Mouse (Mus musculus) ES-E14 (cell line): ENCODE measurements around the gene Tnrc6c.

Experiments
- CHD2 ChIP-seq: IDR thresholded peaks from 2 replicates; pipeline ENCODE4 v1.6.1; 2014; ENCODE audit warnings: mild to moderate bottlenecking, low read depth, low read length, inconsistent platforms
- HCFC1 ChIP-seq: IDR thresholded peaks from 2 replicates; pipeline ENCODE4 v1.6.1; 2012; ENCODE audit warnings: low read length, inconsistent platforms, borderline replicate concordance; ENCODE audit not compliant: insufficient read depth
- MAFK ChIP-seq: IDR thresholded peaks from 2 replicates; pipeline ENCODE4 v1.6.1; 2014; ENCODE audit warnings: mild to moderate bottlenecking, low read depth, low read length, inconsistent platforms; ENCODE audit not compliant: insufficient read depth
- ZNF384 ChIP-seq: IDR thresholded peaks from 2 replicates; pipeline ENCODE4 v1.6.1; 2012; ENCODE audit warnings: low read depth, low read length, inconsistent platforms

GRCm38 (mm10) chr11:117633310-117633709 lies 20.8 kb upstream of the Tnrc6c start:
- TF ChIP-seq HCFC1 (no peak), CHD2 (no peak), MAFK (no peak), ZNF384 (no peak)
